Mouse (Mus musculus) CH12.LX (cell line): ENCODE data around the gene Aco1. TPM values are rescaled to one million over a fixed set of nuclear protein-coding genes. Genes with fewer than 3 reads are reported as not detected.

Source experiments
- DNase-seq: peaks from one replicate; pipeline ENCODE4 v3.0.0-alpha.2; 2013; ENCODE audit errors: extremely low read depth
- H3K27ac ChIP-seq: 2 replicates; pipeline ENCODE4 v1.5.1; 2012; ENCODE audit warnings: low read depth, mild to moderate bottlenecking, control low read depth, moderate library complexity; ENCODE audit not compliant: insufficient read depth
- H3K27me3 ChIP-seq: replicated peaks from 2 replicates; pipeline ENCODE3; 2012; ENCODE audit warnings: inconsistent platforms
- H3K36me3 ChIP-seq, 2 experiments: replicated peaks in 1 of 2; 2 replicates each; pipeline versions ENCODE3 to v1.6.1; 2012; ENCODE audit warnings: inconsistent platforms in 1 of 2, low read length in 1 of 2, mild to moderate bottlenecking in 1 of 2, mixed read lengths in 1 of 2, moderate library complexity in 1 of 2; ENCODE audit not compliant: control insufficient read depth in 1 of 2, insufficient read depth in 1 of 2
- H3K4me1 ChIP-seq, 2 experiments: 2 replicates each; pipeline ENCODE4 v1.6.1; 2012; ENCODE audit warnings: inconsistent platforms in 1 of 2, moderate library complexity in 1 of 2; ENCODE audit not compliant: insufficient read depth in 2 of 2, control insufficient read depth in 1 of 2
- H3K4me2 ChIP-seq: 2 replicates; pipeline ENCODE4 v1.6.1; 2012; ENCODE audit warnings: low read depth, mild to moderate bottlenecking, control low read depth; ENCODE audit not compliant: poor library complexity, insufficient read depth, severe bottlenecking
- H3K4me3 ChIP-seq, 3 experiments: fragments of 150-350 bp in 1 of 3; sonication (generic) in 1 of 3; replicated peaks in 1 of 3; 2 replicates each; pipeline versions ENCODE3 to v1.5.1; 2011 to 2012; ENCODE audit warnings: low read depth in 2 of 3, low read length in 2 of 3, mild to moderate bottlenecking in 2 of 3, moderate library complexity in 2 of 3, control low read depth in 1 of 3, improper control_type of control experiment in 1 of 3, inconsistent platforms in 1 of 3, mixed read lengths in 1 of 3; ENCODE audit not compliant: poor library complexity in 1 of 3
- H3K79me2 ChIP-seq: replicated peaks from 2 replicates; pipeline ENCODE4 v1.6.1; 2012; ENCODE audit warnings: mild to moderate bottlenecking, moderate library complexity; ENCODE audit not compliant: control insufficient read depth, poor library complexity, insufficient read depth, severe bottlenecking; ENCODE audit errors: extremely low read depth
- H3K9ac ChIP-seq: 2 replicates; pipeline ENCODE4 v1.6.1; 2012; ENCODE audit warnings: low read depth, mild to moderate bottlenecking, control low read depth, moderate library complexity; ENCODE audit not compliant: insufficient read depth
- H3K9me3 ChIP-seq: replicated peaks from 2 replicates; pipeline ENCODE3; 2012; ENCODE audit warnings: low read length, inconsistent platforms, mixed read lengths
- BHLHE40 ChIP-seq: IDR thresholded peaks from 2 replicates; pipeline ENCODE4 v1.6.1; 2011; ENCODE audit warnings: mild to moderate bottlenecking, low read depth, low read length, improper control_type of control experiment
- CHD2 ChIP-seq: IDR thresholded peaks from 2 replicates; pipeline ENCODE4 v1.6.1; 2011; ENCODE audit warnings: low read length, improper control_type of control experiment
- CTCF ChIP-seq, 2 experiments: IDR thresholded peaks in 1 of 2; conservative IDR thresholded peaks in 1 of 2; 2 replicates each; pipeline ENCODE4 v1.5.1; 2011 to 2012; ENCODE audit warnings: low read depth in 2 of 2, low read length in 2 of 2, improper control_type of control experiment in 1 of 2, inconsistent platforms in 1 of 2, mild to moderate bottlenecking in 1 of 2, moderate library complexity in 1 of 2
- E2F4 ChIP-seq: IDR thresholded peaks from 2 replicates; pipeline ENCODE4 v1.6.1; 2011; ENCODE audit warnings: low read depth, low read length, improper control_type of control experiment; ENCODE audit not compliant: insufficient replicate concordance
- ELF1 ChIP-seq: IDR thresholded peaks from 2 replicates; pipeline ENCODE4 v1.6.1; 2014; ENCODE audit warnings: low read depth, mild to moderate bottlenecking, inconsistent platforms, low read length, improper control_type of control experiment
- EP300 ChIP-seq: IDR thresholded peaks from 2 replicates; pipeline ENCODE4 v1.6.1; 2011; ENCODE audit warnings: low read length, improper control_type of control experiment
- ETS1 ChIP-seq: conservative IDR thresholded peaks from 2 replicates; pipeline ENCODE4 v1.6.1; 2012; ENCODE audit warnings: low read depth, mild to moderate bottlenecking, inconsistent platforms, low read length, improper control_type of control experiment, moderate library complexity
- GABPA ChIP-seq: IDR thresholded peaks from 2 replicates; pipeline ENCODE4 v1.6.1; 2012; ENCODE audit warnings: low read depth, low read length, improper control_type of control experiment, inconsistent platforms; ENCODE audit not compliant: insufficient replicate concordance
- HCFC1 ChIP-seq: IDR thresholded peaks from 2 replicates; pipeline ENCODE4 v1.6.1; 2012; ENCODE audit warnings: low read depth, mild to moderate bottlenecking, inconsistent platforms, low read length, improper control_type of control experiment
- JUN ChIP-seq: IDR thresholded peaks from 2 replicates; pipeline ENCODE4 v1.6.1; 2011; ENCODE audit warnings: low read depth, mild to moderate bottlenecking, low read length, improper control_type of control experiment, moderate library complexity; ENCODE audit not compliant: insufficient read depth
- JUND ChIP-seq: conservative IDR thresholded peaks from 2 replicates; pipeline ENCODE4 v1.6.1; 2011; ENCODE audit warnings: low read depth, low read length, improper control_type of control experiment
- KAT2A ChIP-seq: IDR thresholded peaks from 2 replicates; pipeline ENCODE4 v1.6.1; 2012; ENCODE audit warnings: low read length, improper control_type of control experiment, inconsistent platforms; ENCODE audit not compliant: insufficient replicate concordance
- MAZ ChIP-seq: IDR thresholded peaks from 2 replicates; pipeline ENCODE4 v1.6.1; 2012; ENCODE audit warnings: low read depth, mild to moderate bottlenecking, inconsistent platforms, low read length, improper control_type of control experiment, moderate library complexity
- MEF2A ChIP-seq: IDR thresholded peaks from 2 replicates; pipeline ENCODE4 v1.6.1; 2014; ENCODE audit warnings: low read depth, mild to moderate bottlenecking, inconsistent platforms, low read length, improper control_type of control experiment, borderline replicate concordance
- NELFE ChIP-seq: IDR thresholded peaks from 2 replicates; pipeline ENCODE4 v1.6.1; 2011; ENCODE audit warnings: low read depth, low read length, improper control_type of control experiment
- NRF1 ChIP-seq: IDR thresholded peaks from 2 replicates; pipeline ENCODE4 v1.6.1; 2014; ENCODE audit warnings: low read depth, mild to moderate bottlenecking, inconsistent platforms, low read length, improper control_type of control experiment, moderate library complexity
- POLR2AphosphoS2 ChIP-seq: IDR thresholded peaks from 2 replicates; pipeline ENCODE4 v1.6.1; 2011; ENCODE audit warnings: low read depth, low read length, improper control_type of control experiment
- SIN3A ChIP-seq: IDR thresholded peaks from 2 replicates; pipeline ENCODE4 v1.6.1; 2012; ENCODE audit warnings: low read length, improper control_type of control experiment, inconsistent platforms
- TCF12 ChIP-seq: IDR thresholded peaks from 2 replicates; pipeline ENCODE4 v1.6.1; 2014; ENCODE audit warnings: low read depth, mild to moderate bottlenecking, inconsistent platforms, low read length, improper control_type of control experiment
- UBTF ChIP-seq: IDR thresholded peaks from 2 replicates; pipeline ENCODE4 v1.6.1; 2012; ENCODE audit warnings: low read depth, mild to moderate bottlenecking, inconsistent platforms, low read length, improper control_type of control experiment, moderate library complexity
- USF1 ChIP-seq: IDR thresholded peaks from 2 replicates; pipeline ENCODE4 v1.6.1; 2014; ENCODE audit warnings: low read depth, mild to moderate bottlenecking, inconsistent platforms, low read length, improper control_type of control experiment
- USF2 ChIP-seq: conservative IDR thresholded peaks from 2 replicates; pipeline ENCODE4 v1.6.1; 2011; ENCODE audit warnings: low read depth, low read length, improper control_type of control experiment
- ZC3H11A ChIP-seq: IDR thresholded peaks from 2 replicates; pipeline ENCODE4 v1.6.1; 2012; ENCODE audit warnings: low read depth, mild to moderate bottlenecking, inconsistent platforms, low read length, improper control_type of control experiment
- ZKSCAN1 ChIP-seq: IDR thresholded peaks from 2 replicates; pipeline ENCODE4 v1.6.1; 2012; ENCODE audit warnings: low read depth, inconsistent platforms, low read length, improper control_type of control experiment, borderline replicate concordance
- ZMIZ1 ChIP-seq: IDR thresholded peaks from 2 replicates; pipeline ENCODE4 v1.6.1; 2012; ENCODE audit warnings: low read depth, mild to moderate bottlenecking, inconsistent platforms, low read length, improper control_type of control experiment
- ZNF384 ChIP-seq: IDR thresholded peaks from 2 replicates; pipeline ENCODE4 v1.6.1; 2012; ENCODE audit warnings: low read depth, low read length, improper control_type of control experiment, inconsistent platforms
- dilution Hi-C: fragments of 300-500 bp; cut with MboI; formaldehyde crosslinking; loops from 2 replicates; pipeline ENCODE4 v1.14.3; 2020; ENCODE audit warnings: low sequenced_read_pairs; ENCODE audit not compliant: extremely low pct_unique_long_range_greater_than_20kb, extremely low pct_ligation_motif_present
- in situ Hi-C: fragments of 300-500 bp; cut with MboI; formaldehyde crosslinking; loops from 3 replicates; pipeline ENCODE4 v1.14.3; 2019; ENCODE audit warnings: low sequenced_read_pairs, low pct_ligation_motif_present, low pct_unique_long_range_greater_than_20kb, mixed read lengths
- polyA plus RNA-seq: library from polyadenylated mRNA; unstranded; fragments of >175 nt; gene quantifications from 2 replicates; pipeline ENCODE4 v1.2.1, GENCODE M21; 2012; ENCODE audit warnings: low read depth; ENCODE audit not compliant: insufficient read length
- total RNA-seq, 2 experiments: library from RNA; depleted of rRNA; stranded (reverse); fragments of 300-350 nt in 1 of 2; fragments of >200 nt in 1 of 2; gene quantifications; 2 replicates each; pipeline ENCODE4 v1.2.3; 2012 to 2014

Aco1 gene
- total and polyA plus RNA-seq, 3 experiments = 23.2 to 27.1 (median 24.8) TPM

GRCm38 (mm10) chr4:40148281-40148680, 5.4 kb downstream of the Aco1 start:
- Histone ChIP-seq H3K79me2 (no peaks in the 10 kb centered on the region; the same call in 1 of the 2 replicates), H3K27me3 (no peaks in the 10 kb centered on the region), H3K9me3 (no peaks in the 10 kb centered on the region), H3K4me2 (no peak overlapping the region), H3K36me3 (peaks cover 0 to 12% of the 10 kb centered on the region in 2 experiments), H3K9ac (no peak overlapping the region), H3K27ac (no peak overlapping the region), H3K4me3 (no peak overlapping the region), H3K4me1 (peaks cover 5 to 43% of the 10 kb centered on the region in 2 experiments)
- in situ Hi-C loops = loop anchor here (10.0 to 25.0 kb wide), 2 partner anchors 137 to 539 kb away; no protein-coding TSS in a partner anchor
- dilution Hi-C loops = no loop called here
- TF ChIP-seq UBTF (no peak), ZNF384 (no peak), MEF2A (no peak), CTCF (conservative IDR thresholded peaks at IDR 0.05 in 1 of 2, IDR thresholded peaks at IDR 0.05 in 1 of 2; ENCODE audit: low read depth in 2 of 2, low read length in 2 of 2) (no peak), ZMIZ1 (no peak), CHD2 (no peak), MAZ (no peak)
- no peak for DNase-seq

- H3K36me3 ChIP-seq = peaks cover 0 to 12% of the 10 kb centered on the region in 2 experiments
- H3K27ac ChIP-seq = no peak overlapping the region
- no peak overlapping the region for H3K4me3 ChIP-seq
- H3K4me1 ChIP-seq = peaks cover 0 to 37% of the 10 kb centered on the region in 2 experiments; a peak in 2 of 4 replicates
- no peak overlapping the region for H3K9ac ChIP-seq
- H3K79me2 ChIP-seq = no peaks in the 10 kb centered on the region
- no peaks in the 10 kb centered on the region for H3K27me3 ChIP-seq
- H3K9me3 ChIP-seq = no peaks in the 10 kb centered on the region
- dilution Hi-C loops (no loop called here), in situ Hi-C loops (no loop called here)
- TF ChIP-seq NELFE = no peak
- no peak for TF ChIP-seq GABPA
- no peak for TF ChIP-seq SIN3A
- no peak for TF ChIP-seq JUN
- no peak for TF ChIP-seq ZKSCAN1
- no peak for TF ChIP-seq HCFC1
- TF ChIP-seq USF2 = no peak
- TF ChIP-seq BHLHE40 = no peak
- no peak for TF ChIP-seq POLR2AphosphoS2
- no peak for TF ChIP-seq EP300
- TF ChIP-seq TCF12 = no peak
- TF ChIP-seq USF1 = no peak
- TF ChIP-seq ELF1 = no peak
- no peak for TF ChIP-seq JUND
- no peak for TF ChIP-seq ETS1
- no peak for TF ChIP-seq ZC3H11A
- no peak for TF ChIP-seq UBTF
- no peak for TF ChIP-seq KAT2A
- TF ChIP-seq NRF1 = no peak
- no peak for TF ChIP-seq E2F4
- TF ChIP-seq, all 38 proteins: peak for 0
- H3K4me2 ChIP-seq = no peak overlapping the region
- DNase-seq = no peak
These were observed 7.2 kb downstream of the Aco1 start for GRCm38 (mm10) chr4:40150046-40150445.
